Mouse (Mus musculus) fibroblast of lung, adult 2 months (primary cell): ENCODE data around the gene Prss40.
"Not testable (repeated sequence)": the region's sequence is repeated elsewhere in the genome, so short reads cannot be mapped to it uniquely, and the experiment has no call there.

ENCODE experiments used
- DNase-seq: peaks from one replicate; pipeline ENCODE4 v3.0.0-alpha.2; 2011; ENCODE audit warnings: low read depth

Prss40 gene

DNA sequence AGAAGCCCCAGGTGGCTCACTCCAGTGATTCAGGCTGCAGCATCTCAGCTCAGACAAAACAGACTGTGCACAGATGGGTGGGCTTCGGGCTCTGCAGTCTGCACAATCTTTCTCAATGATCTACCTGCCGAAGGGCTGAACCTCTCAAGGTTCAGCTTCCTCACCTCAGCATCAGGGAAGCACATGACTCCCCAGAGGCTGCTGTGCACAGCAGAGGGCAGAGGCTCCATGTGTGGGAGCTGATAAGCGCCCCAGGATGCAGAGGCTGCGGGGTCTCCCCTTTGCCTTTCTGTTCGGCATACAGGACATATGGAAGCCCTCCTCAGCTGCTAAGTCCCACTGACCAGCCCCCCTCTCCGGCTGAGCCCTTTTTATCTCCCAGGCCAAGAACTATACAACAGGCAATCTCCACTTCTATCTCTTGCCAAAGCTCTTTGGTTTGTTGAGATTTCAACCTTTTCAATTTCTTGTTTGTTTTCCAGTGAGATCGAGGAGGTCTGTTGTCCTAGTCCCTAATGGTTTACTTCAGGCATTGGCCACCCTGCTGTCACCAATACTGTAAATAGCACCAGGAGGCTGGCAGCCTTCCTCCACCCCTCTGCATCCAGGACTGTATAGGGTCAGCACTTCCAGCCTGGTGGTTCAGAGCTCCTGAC lies 25.6 kb downstream of the Prss40 start, which contains the start of gene Cfc1:
Cfc1 (plus strand) TSS at position 606 of the 656 bp plus-strand sequence.
- not testable (repeated sequence) for DNase-seq

DNA sequence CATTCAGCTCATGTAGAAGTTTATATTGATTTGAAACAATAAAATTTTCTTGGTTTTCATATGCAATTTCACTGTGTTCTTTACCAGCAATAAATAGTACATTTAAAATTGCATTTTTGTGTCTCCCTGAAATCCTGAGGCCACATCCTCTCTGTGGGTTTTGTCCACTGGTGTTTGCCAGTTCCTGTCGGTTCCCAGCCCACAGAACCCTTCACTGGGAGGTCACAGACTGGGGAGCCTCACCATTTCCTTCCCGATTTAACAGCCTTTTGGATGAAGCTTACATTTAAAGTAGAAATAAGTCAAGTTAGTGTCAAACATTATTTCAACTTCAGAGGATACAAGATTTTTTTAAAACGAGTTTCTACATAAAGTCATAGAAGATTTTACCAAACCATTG lies 26.2 kb downstream of the Prss40 start:
- not testable (repeated sequence) for DNase-seq

DNA sequence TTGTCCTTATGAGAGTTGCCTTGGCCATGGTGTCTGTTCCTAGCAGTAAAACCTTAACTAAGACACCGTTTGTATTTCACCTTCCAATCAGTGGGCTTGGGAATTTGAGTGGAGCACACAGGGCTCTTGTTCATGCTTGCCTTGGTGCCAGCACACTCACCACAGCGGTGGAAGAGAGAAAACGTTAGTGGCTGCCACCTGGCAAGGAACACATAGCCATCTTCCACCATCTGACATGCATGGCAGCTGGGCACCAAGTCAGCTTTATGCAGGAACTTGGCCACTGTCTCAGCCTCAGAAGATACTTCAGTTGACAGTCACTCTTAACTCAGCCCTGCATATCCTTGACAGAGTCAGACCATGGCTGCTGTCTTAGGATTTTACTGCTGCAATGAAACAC lies 37.1 kb downstream of the Prss40 start:
- no peak for DNase-seq

DNA sequence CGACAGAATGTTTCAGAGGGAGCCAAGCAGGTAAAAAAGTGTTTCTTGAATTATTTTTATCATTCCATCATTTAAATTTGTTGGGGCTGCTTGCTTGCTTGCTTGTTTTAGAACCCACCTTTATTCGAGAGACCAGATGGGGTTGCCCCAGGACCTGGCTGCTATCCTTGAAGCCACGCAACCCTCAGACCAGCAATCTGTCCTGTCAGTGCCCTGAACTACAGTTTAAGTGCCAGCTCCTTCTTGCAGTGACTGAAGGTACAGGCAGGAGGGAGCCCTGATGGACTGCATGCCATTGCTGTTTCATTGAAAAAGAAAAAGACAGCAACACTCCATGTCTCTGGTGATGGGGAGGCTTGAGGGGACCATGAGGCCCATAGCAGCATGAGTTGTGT lies 37.9 kb downstream of the Prss40 start:
- DNase-seq = no peak

DNA sequence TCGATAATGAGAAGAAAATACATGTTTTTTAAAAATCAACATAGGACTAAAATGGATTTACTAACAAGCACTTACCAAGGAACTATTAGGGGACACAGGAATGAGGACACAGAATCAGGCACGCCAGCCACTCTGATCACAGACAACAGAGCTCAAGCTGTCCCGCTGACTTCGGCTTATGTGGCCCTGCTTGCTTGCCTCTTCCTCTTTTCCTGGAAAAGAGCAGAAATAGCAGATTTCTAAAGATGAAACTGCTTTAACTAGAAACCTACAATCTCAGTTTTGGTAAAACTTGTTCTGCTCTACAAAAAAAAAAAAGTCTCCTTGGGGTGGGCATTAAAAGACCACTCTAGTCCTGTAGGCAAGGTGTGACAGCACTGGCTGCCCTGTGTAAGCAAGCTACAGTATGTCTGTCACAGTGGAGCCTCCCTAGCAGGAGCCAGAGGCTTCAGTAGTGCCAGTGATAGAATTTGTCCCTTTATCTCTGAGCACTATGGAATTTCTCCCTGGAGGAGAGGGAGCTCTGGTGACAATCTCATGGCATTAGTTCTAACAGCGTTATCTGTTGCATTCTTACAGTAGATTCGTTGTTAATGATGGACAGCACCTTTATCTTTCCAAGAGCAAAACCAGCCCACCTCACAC lies 38.4 kb downstream of the Prss40 start:
- no peak for DNase-seq

DNA sequence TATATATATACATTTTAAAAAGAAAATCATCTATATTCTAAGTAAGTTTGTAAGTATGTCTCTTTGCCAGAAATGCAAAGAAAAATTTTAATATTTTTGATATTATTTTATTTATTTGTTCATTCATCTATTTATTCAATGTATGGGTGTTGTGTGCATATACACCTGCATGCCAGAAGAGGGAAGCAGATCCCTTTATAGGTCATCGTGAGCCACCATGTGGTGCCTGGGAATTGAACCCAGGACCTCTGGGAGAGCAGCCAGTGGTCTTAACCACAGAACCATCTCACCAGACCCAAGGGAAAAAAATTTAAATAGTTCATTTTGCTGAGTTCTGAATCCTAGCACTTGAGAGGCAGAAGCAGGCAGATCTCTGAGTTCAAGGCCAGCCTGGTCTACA lies 42.5 kb downstream of the Prss40 start:
- DNase-seq = no peak

DNA sequence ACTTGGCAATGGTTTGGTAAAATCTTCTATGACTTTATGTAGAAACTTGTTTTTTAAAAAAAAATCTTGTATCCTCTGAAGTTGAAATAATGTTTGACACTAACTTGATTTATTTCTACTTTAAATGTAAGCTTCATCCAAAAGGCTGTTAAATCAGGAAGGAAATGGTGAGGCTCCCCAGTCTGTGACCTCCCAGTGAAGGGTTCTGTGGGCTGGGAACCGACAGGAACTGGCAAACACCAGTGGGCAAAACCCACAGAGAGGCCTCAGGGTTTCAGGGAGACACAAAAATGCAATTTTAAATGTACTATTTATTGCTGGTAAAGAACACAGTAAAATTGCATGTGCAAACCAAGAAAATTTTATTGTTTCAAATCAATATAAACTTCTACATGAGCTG lies 42.9 kb downstream of the Prss40 start:
- not testable (repeated sequence) for DNase-seq

DNA sequence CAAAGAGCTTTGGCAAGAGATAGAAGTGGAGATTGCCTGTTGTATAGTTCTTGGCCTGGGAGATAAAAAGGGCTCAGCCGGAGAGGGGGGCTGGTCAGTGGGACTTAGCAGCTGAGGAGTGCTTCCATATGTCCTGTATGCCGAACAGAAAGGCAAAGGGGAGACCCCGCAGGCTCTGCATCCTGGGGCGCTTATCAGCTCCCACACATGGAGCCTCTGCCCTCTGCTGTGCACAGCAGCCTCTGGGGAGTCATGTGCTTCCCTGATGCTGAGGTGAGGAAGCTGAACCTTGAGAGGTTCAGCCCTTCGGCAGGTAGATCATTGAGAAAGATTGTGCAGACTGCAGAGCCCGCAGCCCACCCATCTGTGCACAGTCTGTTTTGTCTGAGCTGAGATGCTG lies 43.4 kb downstream of the Prss40 start:
- DNase-seq = not testable (repeated sequence)

DNA sequence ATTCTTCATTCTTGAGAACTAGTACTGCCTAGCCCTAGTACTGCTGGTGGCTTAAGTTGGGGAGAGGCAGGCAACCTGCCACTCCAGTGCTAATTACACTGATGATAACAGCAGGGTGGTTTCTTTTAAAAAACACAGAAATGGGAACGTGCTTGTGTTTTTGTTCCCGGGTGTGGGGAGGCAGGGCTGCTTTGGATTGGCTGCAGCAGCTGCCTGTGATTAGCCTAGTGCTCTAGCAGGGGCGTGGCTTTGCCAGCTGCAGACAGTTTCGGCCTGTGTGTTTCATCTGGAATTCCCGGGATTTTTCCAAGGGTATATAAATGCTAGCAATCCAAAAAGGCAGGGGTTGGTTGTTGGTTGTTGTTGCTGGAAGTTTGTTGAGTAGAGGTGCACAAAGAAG lies 44.1 kb downstream of the Prss40 start:
- no peak for DNase-seq

DNA sequence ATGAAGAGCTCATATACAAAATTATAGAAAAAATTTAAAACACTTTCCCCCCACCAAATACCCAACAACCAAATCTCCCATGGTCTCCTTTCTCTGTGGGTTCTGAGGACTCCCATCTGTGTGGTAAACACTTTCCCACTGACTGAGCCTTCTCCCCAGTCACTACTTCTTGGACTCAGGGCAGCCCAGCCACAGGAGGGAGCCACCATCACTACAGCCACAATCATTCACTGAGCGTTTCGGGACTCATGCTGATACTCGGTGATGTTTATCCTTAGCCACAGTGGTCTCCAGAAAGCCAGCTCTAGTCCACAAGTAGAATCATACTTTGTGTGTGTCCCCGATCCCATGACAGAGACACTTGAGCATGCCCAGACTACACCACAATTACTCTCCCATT lies 47.7 kb downstream of the Prss40 start:
- no peak for DNase-seq

DNA sequence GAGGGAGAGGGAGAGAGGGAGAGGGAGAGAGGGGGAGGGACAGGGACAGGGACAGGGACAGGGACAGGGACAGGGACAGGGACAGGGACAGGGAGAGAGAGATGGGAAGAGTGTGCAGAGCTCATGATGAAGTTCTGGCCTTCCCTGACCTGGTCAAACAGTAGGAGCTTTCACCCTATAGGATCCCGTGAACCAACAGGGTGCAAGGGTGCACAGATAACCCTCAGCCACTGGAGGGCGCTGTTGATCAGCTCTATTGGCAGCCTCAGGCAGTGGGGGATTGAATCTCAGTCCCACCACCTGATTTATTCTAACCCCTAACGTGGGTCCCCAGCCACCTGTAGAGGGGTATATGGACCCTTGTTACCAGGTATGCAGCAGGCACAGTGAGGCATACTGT lies 49.7 kb downstream of the Prss40 start:
- no peak for DNase-seq

DNA sequence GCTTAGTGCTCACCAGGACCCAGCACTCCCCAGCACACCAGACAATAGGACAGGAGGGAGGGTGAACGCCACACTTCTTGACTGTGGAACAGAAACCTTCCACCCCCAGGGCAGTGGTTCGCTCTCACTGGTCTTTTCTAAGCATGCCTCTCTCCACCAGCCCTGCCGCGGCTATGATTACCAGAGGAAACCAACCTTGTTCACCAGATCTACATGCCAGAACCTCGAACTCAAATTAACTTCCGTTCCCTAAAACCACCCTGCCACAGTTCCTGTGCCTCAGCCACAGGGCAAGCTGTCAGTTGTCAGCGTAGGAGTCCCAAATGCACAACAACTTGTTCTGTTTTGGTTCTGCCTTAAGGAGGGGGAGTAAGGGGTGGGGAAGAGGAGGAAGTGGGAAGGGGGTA lies 50.2 kb downstream of the Prss40 start:
- no peak for DNase-seq

DNA sequence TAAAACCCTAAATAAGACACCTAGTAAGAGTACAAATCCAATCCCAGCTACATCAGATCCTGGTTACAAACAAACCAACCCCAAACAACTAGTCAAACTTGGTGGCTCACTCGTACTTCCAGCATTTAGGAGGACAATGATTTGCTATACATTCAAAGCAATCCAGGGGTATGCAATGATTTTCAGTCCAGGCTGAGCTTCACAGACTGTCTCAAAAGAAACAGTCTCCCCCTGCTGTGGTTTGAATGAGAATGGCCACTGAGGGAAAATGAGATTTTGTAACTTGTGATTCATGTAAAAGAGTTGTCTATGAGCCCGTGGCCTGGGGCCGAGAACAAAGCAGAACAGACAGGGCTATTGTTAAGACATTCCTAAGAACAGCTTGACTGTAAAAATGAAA lies 52.8 kb downstream of the Prss40 start:
- no peak for DNase-seq

DNA sequence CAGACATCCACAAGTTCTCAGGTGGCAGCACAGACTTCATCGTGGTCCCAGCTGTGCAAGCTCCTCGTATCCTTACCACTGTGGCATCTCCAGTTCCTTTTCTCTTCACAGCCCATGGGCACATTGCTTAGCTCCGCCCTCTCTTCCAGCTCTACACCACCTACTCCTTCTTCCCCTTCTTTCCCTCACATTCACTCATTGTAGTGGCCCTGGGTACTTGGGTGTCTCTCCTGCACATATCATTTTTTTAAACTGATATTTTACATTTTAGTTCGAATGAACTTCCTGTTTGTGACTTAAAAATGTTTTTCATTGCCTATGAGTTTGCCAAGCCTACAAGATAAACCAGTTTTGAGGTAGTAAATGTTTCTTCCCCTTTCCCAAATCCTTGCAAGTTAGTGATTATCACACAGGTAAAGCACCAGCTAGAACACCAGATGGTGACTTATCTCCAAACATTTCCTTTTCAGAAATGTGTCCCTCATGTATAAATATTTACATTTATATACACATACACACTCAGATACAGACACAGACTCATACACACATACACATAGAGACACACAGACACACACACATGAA lies 54.7 kb downstream of the Prss40 start:
- no peak for DNase-seq

DNA sequence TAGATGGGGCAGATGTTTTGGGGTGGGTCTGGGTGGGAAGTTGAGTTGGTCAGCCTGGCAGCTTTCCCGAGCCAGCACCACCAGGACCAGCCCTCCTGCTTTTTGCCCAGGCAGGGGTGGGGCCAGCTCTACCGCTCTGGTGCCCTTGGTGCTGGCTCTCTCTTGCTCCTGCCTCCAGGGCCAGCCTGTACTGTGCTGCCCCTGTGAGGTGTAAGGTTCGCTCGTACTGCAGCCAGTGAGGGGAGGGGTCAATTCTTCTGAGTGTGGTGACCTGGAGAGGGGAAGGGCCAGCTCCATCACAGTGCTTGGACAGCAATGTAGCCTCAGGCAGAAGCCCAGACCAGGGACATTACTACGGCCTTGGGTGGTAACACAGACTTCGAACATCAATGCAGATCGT lies 55.4 kb downstream of the Prss40 start:
- DNase-seq = no peak

DNA sequence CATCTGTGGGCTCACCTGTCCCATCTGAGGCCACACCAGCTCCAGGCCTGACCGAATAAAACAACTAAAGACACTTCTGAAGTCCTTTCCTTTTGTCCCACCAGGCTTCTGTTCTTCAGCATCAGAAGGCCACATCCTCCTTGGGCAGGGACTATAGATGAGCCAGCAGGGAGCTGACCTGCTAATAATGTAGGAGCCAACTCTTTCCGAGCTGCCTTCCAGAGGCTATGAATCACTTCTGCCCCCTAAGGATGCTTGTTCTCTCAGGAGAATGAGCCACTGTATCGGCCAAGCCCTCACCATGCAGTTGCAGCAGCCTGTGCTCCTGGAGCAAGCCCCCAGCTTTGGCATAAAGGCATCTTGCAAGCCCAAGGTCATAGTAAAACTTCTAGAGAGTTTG lies 57.8 kb downstream of the Prss40 start:
- peak; percentile 9 for DNase-seq
